ENCODE assay signal across 11 mouse cellular contexts in the genomic region with DNA sequence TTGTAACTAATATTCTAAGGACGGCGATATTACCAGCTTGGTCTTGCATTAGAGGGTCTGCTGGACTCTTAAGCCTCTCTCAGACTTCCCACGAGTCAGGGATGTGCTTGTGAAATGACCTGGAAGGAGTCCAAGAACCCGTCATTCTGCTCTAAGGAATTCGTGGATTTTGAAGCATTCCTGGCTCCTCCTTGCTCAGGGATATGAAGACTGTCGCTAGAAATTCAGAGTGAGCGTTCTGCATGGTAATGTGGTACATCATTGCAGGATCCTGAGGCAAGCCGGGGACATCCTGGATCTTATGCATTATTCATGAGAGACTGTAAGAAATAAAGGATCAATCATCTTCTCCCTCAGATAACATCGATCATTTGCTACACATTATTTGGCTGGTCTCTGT.
DNase-seq lines count a peak whose midpoint lies in the region; ATAC-seq lines count a peak whose summit lies in the region.
"Had no signal": no experiment of that assay in that cellular context is flagged by ENCODE, and none has a peak within 500 bp of the region (broad histone marks: within the 10 kb centered on the region; RNA-seq: fewer than 3 reads in every experiment).

No protein-coding gene starts in this region.

- H3K4me2 ChIP-seq in forebrain, embryonic 13.5 days = peak overlapping the region; percentile 29; the same call in 1 of the 2 replicates
- no peak overlapping the region for H3K4me2 ChIP-seq in forebrain, embryonic 11.5 days (ENCODE audit: low read depth, low read length, severe bottlenecking)
- H3K4me2 ChIP-seq in neural tube, embryonic 11.5 days (ENCODE audit: low read depth) = no peak overlapping the region

- no peak overlapping the region for H3K9ac ChIP-seq in forebrain, embryonic 13.5 days
- no peak overlapping the region for H3K9ac ChIP-seq in forebrain, embryonic 11.5 days (ENCODE audit: low read length)
- H3K9ac ChIP-seq in neural tube, embryonic 11.5 days (ENCODE audit: low read length) = no peak overlapping the region

- no peaks in the 10 kb centered on the region for H3K36me3 ChIP-seq in forebrain, embryonic 13.5 days (ENCODE audit: poor library complexity, severe bottlenecking)
- no peaks in the 10 kb centered on the region for H3K36me3 ChIP-seq in forebrain, embryonic 11.5 days (ENCODE audit: control insufficient read depth, insufficient read depth, low read length)
- H3K36me3 ChIP-seq in neural tube, embryonic 11.5 days (ENCODE audit: control insufficient read depth, insufficient read depth, low read length) = no peaks in the 10 kb centered on the region

- intact Hi-C loops in left cerebral cortex, postnatal 25 days (cut with DNase I) = no loop called here
- intact Hi-C loops in gastrocnemius, postnatal 36 days (cut with DNase I) = loop anchor here (5.0 kb wide), 1 partner anchor 37 kb away; no protein-coding TSS in a partner anchor

- H3K27ac ChIP-seq in forebrain, embryonic 13.5 days = peak overlapping the region; percentile 76
- H3K27ac ChIP-seq in forebrain, embryonic 11.5 days (ENCODE audit: low read depth, low read length) = no peak overlapping the region
- no peak overlapping the region for H3K27ac ChIP-seq in neural tube, embryonic 11.5 days (ENCODE audit: low read depth, low read length)

- no peaks in the 10 kb centered on the region for H3K9me3 ChIP-seq in forebrain, embryonic 13.5 days (replicated peaks)
- no peaks in the 10 kb centered on the region for H3K9me3 ChIP-seq in forebrain, embryonic 11.5 days (ENCODE audit: control insufficient read depth, low read length)
- H3K9me3 ChIP-seq in neural tube, embryonic 11.5 days (ENCODE audit: control insufficient read depth, low read length) = no peaks in the 10 kb centered on the region

- no peaks in the 10 kb centered on the region for H3K27me3 ChIP-seq in forebrain, embryonic 13.5 days
- H3K27me3 ChIP-seq in forebrain, embryonic 11.5 days (ENCODE audit: control insufficient read depth, insufficient read depth, low read length) = no peaks in the 10 kb centered on the region
- H3K27me3 ChIP-seq in neural tube, embryonic 11.5 days (ENCODE audit: control insufficient read depth, insufficient read depth, low read length) = no peaks in the 10 kb centered on the region

- H3K4me3 ChIP-seq in forebrain, embryonic 13.5 days = no peak overlapping the region
- H3K4me3 ChIP-seq in forebrain, embryonic 11.5 days (ENCODE audit: low read depth, low read length) = no peak overlapping the region
- H3K4me3 ChIP-seq in neural tube, embryonic 11.5 days (ENCODE audit: low read depth, low read length) = no peak overlapping the region

- no peak for DNase-seq in forebrain, embryonic 11.5 days (ENCODE audit: low spot score)
- DNase-seq in neural tube, embryonic 11.5 days (ENCODE audit: low spot score) = no peak
- DNase-seq in neural tube, embryonic 10.5 days (ENCODE audit: extremely low spot score, low spot score) = no peak
- peak; percentile 9 to 57 for DNase-seq in left cerebral cortex, postnatal 25 days (ENCODE audit: low spot score in 2 of 2)
- DNase-seq in yolk sac, embryonic 10.5 days (ENCODE audit: low spot score) = peak; percentile 4
- no peak for DNase-seq in gastrocnemius, postnatal 36 days
- DNase-seq in layer of hippocampus, postnatal 25 days (ENCODE audit: extremely low spot score in 1 of 2, low spot score in 1 of 2) = no peak
- DNase-seq: cerebellum, adult 8-10 months; heart, postnatal 10 days; kidney, postnatal 4 days had no signal

- WGBS in forebrain, embryonic 13.5 days = 47% methylated on average over 9 of the region's 9 CpGs
- WGBS in forebrain, embryonic 11.5 days = 65% methylated on average over 9 of the region's 9 CpGs
- 73% methylated on average over 9 of the region's 9 CpGs for WGBS in neural tube, embryonic 11.5 days

- H3K4me1 ChIP-seq in forebrain, embryonic 13.5 days = peaks cover 13% of the 10 kb centered on the region
- H3K4me1 ChIP-seq in forebrain, embryonic 11.5 days (replicated peaks; ENCODE audit: control insufficient read depth, insufficient read depth, low read length) = no peaks in the 10 kb centered on the region
- H3K4me1 ChIP-seq in neural tube, embryonic 11.5 days (ENCODE audit: control insufficient read depth, insufficient read depth, low read length) = no peaks in the 10 kb centered on the region

- ATAC-seq in forebrain, embryonic 13.5 days = peak; percentile 89
- ATAC-seq in forebrain, embryonic 11.5 days (replicated peaks; ENCODE audit: low FRiP score) = no peak
- ATAC-seq in neural tube, embryonic 11.5 days (ENCODE audit: insufficient read depth, low FRiP score, low TSS enrichment) = peak; percentile 27; the same call in 1 of the 2 replicates

Comparison
In these comparisons a context has a peak if more than half of its experiments do, and no peak if none do; other contexts are left out.
1. DNase-seq: peak in left cerebral cortex, postnatal 25 days (2 of 2) and yolk sac, embryonic 10.5 days (single experiment); none in forebrain, embryonic 11.5 days (single experiment), neural tube, embryonic 11.5 days (single experiment), neural tube, embryonic 10.5 days (single experiment), gastrocnemius, postnatal 36 days (0 of 2) and layer of hippocampus, postnatal 25 days (0 of 2).